Mouse (Mus musculus) megakaryocyte-erythroid progenitor cell, adult 5-6 weeks (primary cell): Measurements from ENCODE around the gene Polr2l. TPM values are rescaled to one million over a fixed set of nuclear protein-coding genes. Genes with fewer than 3 reads are reported as not detected.

Experiments used
- total RNA-seq, 2 experiments: library from RNA; stranded (forward) in 1 of 2; stranded (reverse) in 1 of 2; fragments of 200-1000, 215-1000 nt in 1 of 2; fragments of >200 nt in 1 of 2; fragmentation: Nextera tagmentation in 1 of 2; gene quantifications; 2 replicates each; pipeline ENCODE4 v1.2.3; 2014 to 2017

Polr2l gene
- total RNA-seq, 2 experiments from 2014 or later: 53.3 to 77.2 TPM

Other genes with a start within 250 kb of the Polr2l start
- gene Phrf1, start 246.3 kb downstream of the Polr2l start, total RNA-seq (2014; fragmentation: Nextera tagmentation): 114 and 119 TPM in 2 replicates
- gene Phrf1, start 246.3 kb downstream of the Polr2l start, total RNA-seq (2017): 53.9 and 79.3 TPM in 2 replicates
- 6.4 and 27.5 TPM in 2 replicates for gene Irf7, start 208.7 kb downstream of the Polr2l start, total RNA-seq (2014; fragmentation: Nextera tagmentation)
- gene Irf7, start 208.7 kb downstream of the Polr2l start, total RNA-seq (2017): 9.7 and 9.9 TPM in 2 replicates
- not detected in 2 replicates for gene Cdhr5, start 198.3 kb downstream of the Polr2l start, total RNA-seq (2014; fragmentation: Nextera tagmentation)
- gene Cdhr5, start 198.3 kb downstream of the Polr2l start, total RNA-seq (2017): not detected in 2 replicates
- gene Sct, start 196.0 kb downstream of the Polr2l start, total RNA-seq (2014; fragmentation: Nextera tagmentation): not detected in 2 replicates
- not detected in 2 replicates for gene Sct, start 196.0 kb downstream of the Polr2l start, total RNA-seq (2017)
- gene Drd4, start 183.1 kb downstream of the Polr2l start, total RNA-seq (2014; fragmentation: Nextera tagmentation): not detected in 2 replicates
- not detected in 2 replicates for gene Drd4, start 183.1 kb downstream of the Polr2l start, total RNA-seq (2017)
- gene Deaf1, start 147.4 kb downstream of the Polr2l start, total RNA-seq (2014; fragmentation: Nextera tagmentation): 54.5 and 74.1 TPM in 2 replicates
- gene Deaf1, start 147.4 kb downstream of the Polr2l start, total RNA-seq (2017): 11.0 and 32.1 TPM in 2 replicates
- 23.0 and 39.1 TPM in 2 replicates for gene Tmem80, start 147.4 kb downstream of the Polr2l start, total RNA-seq (2014; fragmentation: Nextera tagmentation)
- gene Tmem80, start 147.4 kb downstream of the Polr2l start, total RNA-seq (2017): 9.7 and 17.4 TPM in 2 replicates
- gene Eps8l2, start 136.3 kb downstream of the Polr2l start, total RNA-seq (2014; fragmentation: Nextera tagmentation): 2.0 TPM in 1 of 2 replicates, not detected in the other
- gene Eps8l2, start 136.3 kb downstream of the Polr2l start, total RNA-seq (2017): not detected in 2 replicates
- gene Taldo1, start 82.9 kb downstream of the Polr2l start, total RNA-seq (2014; fragmentation: Nextera tagmentation): 327 and 353 TPM in 2 replicates
- 401 and 451 TPM in 2 replicates for gene Taldo1, start 82.9 kb downstream of the Polr2l start, total RNA-seq (2017)
- gene Gatd1, start 61.0 kb downstream of the Polr2l start, total RNA-seq (2014; fragmentation: Nextera tagmentation): 26.8 and 33.7 TPM in 2 replicates
- gene Gatd1, start 61.0 kb downstream of the Polr2l start, total RNA-seq (2017): 10.9 and 13.9 TPM in 2 replicates
- gene Cend1, start 45.6 kb downstream of the Polr2l start, total RNA-seq (2014; fragmentation: Nextera tagmentation): not detected in 2 replicates
- gene Cend1, start 45.6 kb downstream of the Polr2l start, total RNA-seq (2017): not detected in 2 replicates
- 25.9 and 45.2 TPM in 2 replicates for gene Slc25a22, start 37.2 kb downstream of the Polr2l start, total RNA-seq (2014; fragmentation: Nextera tagmentation)
- 3.4 and 6.7 TPM in 2 replicates for gene Slc25a22, start 37.2 kb downstream of the Polr2l start, total RNA-seq (2017)
- gene Pidd1, start 31.1 kb downstream of the Polr2l start, total RNA-seq (2014; fragmentation: Nextera tagmentation): 46.5 and 64.8 TPM in 2 replicates
- 7.5 and 14.3 TPM in 2 replicates for gene Pidd1, start 31.1 kb downstream of the Polr2l start, total RNA-seq (2017)
- gene Rplp2, start 27.8 kb downstream of the Polr2l start, total RNA-seq (2014; fragmentation: Nextera tagmentation): 4,458 and 6,012 TPM in 2 replicates
- 2,286 and 2,743 TPM in 2 replicates for gene Rplp2, start 27.8 kb downstream of the Polr2l start, total RNA-seq (2017)
- 29.7 and 32.6 TPM in 2 replicates for gene Pnpla2, start 19.9 kb downstream of the Polr2l start, total RNA-seq (2014; fragmentation: Nextera tagmentation)
- 7.1 and 17.8 TPM in 2 replicates for gene Pnpla2, start 19.9 kb downstream of the Polr2l start, total RNA-seq (2017)
- not detected in 2 replicates for gene Cracr2b, start 14.0 kb downstream of the Polr2l start, total RNA-seq (2014; fragmentation: Nextera tagmentation)
- 0.23 TPM in 1 of 2 replicates, not detected in the other for gene Cracr2b, start 14.0 kb downstream of the Polr2l start, total RNA-seq (2017)
- 20.2 and 24.2 TPM in 2 replicates for gene Cd151, start 7.7 kb downstream of the Polr2l start, total RNA-seq (2014; fragmentation: Nextera tagmentation)
- gene Cd151, start 7.7 kb downstream of the Polr2l start, total RNA-seq (2017): 13.2 and 17.6 TPM in 2 replicates
- 31.6 and 38.2 TPM in 2 replicates for gene Tspan4, start 108 bp upstream of the Polr2l start, total RNA-seq (2014; fragmentation: Nextera tagmentation)
- gene Tspan4, start 108 bp upstream of the Polr2l start, total RNA-seq (2017): 26.0 and 33.9 TPM in 2 replicates
- gene Chid1, start 64.7 kb upstream of the Polr2l start, total RNA-seq (2014; fragmentation: Nextera tagmentation): 10.5 and 22.5 TPM in 2 replicates
- gene Chid1, start 64.7 kb upstream of the Polr2l start, total RNA-seq (2017): 31.8 and 44.9 TPM in 2 replicates
- gene Ap2a2, start 87.0 kb upstream of the Polr2l start, total RNA-seq (2014; fragmentation: Nextera tagmentation): 32.0 and 42.0 TPM in 2 replicates
- gene Ap2a2, start 87.0 kb upstream of the Polr2l start, total RNA-seq (2017): 27.0 and 35.5 TPM in 2 replicates
- gene Muc6, start 180.2 kb upstream of the Polr2l start, total RNA-seq (2014; fragmentation: Nextera tagmentation): 3.4 and 5.8 TPM in 2 replicates
- gene Muc6, start 180.2 kb upstream of the Polr2l start, total RNA-seq (2017): 0.38 TPM in 1 of 2 replicates, not detected in the other
- gene Muc2, start 215.2 kb upstream of the Polr2l start, total RNA-seq (2014; fragmentation: Nextera tagmentation): not detected in 2 replicates
- not detected in 2 replicates for gene Muc2, start 215.2 kb upstream of the Polr2l start, total RNA-seq (2017)